Mouse (Mus musculus): ENCODE data around the gene Kif3a.

Kif3a gene

DNA sequence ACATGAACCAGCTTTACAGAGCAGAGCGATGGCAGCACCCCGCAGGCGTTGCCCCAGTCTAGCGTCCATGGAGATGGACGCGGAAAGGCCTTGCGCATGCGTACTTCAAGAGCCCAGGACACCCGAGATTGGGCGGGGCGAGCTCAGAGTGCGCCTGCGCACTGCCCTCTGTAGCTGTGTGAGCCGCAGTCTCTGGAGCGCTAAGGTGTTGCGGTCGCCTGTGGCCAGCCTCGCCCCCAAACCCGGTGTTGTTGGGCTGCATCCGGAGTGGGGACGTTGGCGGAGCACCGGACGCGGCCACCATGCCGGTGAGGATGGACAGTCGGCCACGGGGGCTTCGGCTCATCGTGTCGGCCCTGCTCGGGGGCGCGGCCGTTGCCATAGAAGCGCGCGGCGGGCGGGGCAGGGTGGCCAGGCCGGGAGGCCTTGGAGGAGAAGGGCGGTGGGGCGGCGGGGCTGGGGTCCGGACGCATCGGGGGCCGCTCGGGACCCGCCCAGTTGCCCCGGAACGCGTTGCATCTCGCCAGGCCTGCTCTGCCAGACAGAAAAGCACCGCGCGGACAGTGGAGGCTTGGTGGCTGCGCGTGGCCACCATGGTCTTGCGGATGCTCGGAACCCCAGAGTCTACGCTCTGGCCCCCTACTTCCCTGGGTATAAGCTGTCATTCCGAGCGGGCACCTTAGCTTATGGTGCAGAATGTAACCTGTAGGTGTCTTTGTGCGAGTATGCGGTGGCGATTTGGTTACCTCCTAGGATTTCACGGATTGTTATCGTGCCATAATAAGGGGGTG is at the start of gene Kif3a:
Gene Kif3a (plus strand): TSS at position 156 of the 791 bp plus-strand sequence.
- DNase-seq, result peak; percentile 97

DNA sequence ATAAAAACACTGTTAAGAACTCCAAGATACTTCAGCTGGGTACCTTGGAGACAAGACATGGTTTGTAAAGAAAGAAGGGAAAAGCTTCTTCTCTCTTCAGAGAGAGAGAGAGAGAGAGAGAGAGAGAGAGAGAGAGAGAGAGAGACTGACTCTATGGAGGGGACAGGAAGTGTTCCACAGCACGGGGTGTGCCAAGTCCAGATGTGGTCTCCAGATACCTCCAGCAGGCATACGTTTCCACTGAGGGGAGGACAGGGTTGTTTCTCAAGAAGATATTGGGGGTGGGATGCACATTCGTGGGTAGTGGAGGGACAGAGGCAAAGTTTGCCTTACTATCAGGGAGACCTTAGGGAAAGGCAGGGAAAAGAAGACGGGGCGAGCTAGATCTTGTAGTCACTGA is 48.4 kb upstream of the Kif3a start:
- DNase-seq, result no peak

DNA sequence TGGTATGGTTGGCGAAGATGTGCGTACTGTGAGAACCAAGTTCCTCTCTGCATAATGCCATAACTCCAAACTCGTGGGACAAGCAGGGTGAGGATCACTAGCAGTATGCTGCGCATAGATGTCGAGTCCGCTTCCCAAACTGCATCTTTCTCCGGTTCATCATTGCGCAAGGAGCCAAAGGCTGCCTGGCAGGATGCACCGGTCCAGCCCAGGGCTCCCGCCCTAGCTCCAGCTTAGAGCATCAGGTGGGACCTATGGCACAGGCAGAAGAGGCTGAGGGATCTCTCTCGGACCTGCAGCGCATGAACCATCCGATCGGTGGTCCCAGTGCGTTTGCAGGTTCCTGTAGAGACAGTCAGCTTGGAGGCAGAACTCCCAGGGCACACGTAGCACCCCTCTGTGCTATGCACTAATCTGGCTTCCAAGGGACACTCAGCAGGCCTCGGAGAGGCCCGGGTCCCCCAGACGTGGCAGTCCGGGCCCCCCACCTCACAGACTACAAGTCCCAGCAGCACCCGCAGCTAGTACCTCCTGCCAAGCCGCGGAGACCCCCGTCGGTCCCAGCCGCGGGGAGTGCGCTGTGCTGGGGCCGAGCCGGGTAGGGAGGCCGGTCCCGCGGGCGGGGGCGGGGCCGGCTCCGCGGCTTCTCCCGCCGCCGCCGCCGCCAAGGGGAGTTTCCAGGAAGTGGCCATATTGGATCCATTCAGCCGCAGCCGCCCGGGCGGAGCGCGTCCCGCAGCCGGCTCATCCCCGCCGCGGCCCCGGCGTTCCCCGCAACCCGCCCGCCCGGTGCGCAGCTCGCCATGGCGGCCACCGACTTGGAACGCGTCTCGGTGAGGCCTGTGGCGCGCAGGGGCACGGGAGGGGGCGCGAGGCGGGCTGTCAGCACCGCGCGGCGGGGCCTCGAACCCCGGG is 47.7 kb upstream of the Kif3a start, which contains the start of gene Sept8:
Gene Sept8 (plus strand): TSS at position 51 of the 915 bp plus-strand sequence.
- DNase-seq, result peak; percentile 80

DNA sequence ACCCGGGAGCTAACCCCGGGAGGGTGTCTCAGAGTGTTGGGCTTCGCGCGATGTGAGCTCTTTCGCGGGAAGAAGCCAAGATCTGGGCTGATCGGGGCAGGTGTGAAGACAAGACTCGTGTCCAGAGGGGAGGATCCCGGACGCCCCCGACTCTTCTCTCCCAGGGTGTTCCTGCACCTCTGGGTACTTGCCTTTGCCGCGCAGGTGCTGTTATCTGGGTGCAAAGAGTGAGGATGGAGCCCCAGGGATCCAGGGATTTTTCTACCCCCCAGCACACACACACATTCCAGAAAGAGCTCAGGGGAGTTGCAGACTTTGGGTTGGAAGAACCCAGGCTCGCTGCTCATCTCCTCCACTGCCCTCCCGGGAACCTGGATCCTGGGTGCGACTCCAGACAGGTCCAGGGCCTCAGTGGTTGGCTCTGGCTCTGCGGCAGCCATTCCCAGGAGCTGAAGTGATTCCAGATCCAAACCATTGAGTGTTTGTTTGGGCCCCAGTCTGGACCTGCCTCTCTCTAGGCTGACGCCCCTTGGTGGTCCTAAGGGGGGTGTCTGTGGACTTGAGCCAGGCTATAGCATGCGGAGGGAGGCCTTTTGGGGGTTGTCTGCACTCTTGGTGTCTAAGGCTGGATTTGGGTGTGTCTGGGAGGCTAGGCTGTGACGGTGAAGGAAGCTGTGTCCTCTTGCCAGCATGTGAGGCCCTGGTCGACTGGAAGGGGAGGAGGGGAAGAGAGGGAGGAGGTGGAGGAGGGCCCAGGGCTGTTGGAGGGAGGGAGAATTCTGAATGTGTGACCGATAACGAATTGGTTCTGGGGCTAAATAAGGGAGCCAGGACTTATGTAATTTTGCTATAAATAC is 46.8 kb upstream of the Kif3a start:
- DNase-seq, result peak; percentile 58

DNA sequence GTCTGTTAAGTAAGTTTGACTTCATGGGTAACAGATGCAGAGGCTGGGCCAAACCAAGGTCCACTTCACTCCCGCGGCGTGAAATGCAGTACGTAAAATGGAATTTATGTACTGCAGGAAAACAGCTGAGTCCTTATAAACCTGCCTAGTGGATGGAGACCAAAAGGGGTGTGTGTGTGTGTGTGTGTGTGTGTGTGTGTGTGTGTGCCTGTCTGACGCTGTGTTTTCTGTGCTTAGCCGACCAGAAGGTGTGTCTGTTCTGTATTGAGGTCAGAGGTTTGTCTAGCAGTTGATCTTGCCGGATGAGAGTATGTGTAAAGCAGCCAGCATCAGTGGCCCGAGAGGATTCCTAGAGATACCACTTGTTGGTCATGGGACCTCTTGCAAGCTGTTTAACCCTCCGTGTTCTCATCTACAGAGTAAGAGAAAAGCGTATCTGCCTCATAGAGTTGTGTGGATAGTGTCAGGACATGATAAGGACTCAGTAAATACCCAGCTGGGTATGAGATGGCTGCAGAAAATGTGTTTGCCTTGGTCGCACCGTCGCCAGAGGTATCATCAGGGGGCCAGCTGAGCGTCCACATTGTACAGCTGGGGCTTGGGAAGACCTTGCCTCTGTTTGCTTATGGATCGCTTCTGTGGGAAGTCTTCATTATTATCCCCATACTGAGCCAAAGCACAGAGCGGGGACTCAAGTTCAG is 45.9 kb upstream of the Kif3a start:
- DNase-seq, result no peak

DNA sequence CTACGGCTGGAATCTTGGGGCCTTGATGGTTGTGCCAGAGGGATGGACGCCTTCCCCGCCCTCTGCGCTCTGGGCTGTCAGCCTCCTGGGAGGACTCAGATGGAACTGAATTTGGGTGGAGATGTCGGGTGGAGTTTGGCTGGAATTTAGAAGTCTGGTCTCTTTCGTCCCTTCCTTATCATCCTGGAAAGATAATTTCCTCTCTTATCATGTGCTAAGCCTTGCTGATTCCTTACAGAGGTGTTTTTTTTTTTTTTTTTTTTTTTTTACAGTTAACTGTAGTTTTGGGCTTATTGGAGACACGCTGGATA is 45.4 kb upstream of the Kif3a start:
- DNase-seq, result no peak

DNA sequence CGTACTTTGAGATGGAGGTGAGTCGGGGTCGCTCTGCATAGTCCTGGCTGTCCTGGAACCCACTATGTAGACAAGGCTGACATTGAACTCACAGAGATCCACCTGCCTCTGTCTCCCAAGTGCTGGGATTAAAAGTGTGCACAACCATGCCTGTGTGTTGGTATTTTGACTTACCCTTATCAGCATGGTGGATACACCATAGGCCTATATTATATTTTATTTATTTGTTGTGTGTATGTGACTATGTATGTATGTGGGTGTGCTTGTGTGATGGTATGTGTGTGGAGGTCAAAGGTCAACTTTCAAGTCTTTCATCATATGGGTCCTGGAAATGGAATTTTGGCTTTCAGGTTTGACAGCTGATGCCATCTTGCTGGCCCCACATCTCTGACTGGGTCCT is 44.8 kb upstream of the Kif3a start:
- DNase-seq, result no peak

DNA sequence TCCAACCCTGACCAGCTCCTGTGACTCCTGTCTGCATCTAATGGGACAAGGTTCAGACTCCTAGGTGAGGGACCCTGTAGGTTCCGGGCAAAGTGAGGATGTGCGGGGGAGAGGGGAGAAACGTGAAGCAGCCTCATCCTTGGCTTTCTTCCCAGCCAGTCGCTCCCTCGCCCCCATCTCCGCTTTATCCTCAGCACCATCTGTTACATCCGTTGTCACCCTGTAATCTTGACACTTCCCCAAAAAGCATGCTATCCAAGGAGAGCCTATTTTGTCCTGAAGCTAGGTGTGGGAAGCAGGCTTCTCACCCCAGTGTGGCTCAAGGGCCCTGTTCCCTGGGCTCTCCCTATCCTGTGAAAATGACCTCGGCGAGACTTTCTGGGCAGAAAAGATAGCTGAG is 44.2 kb upstream of the Kif3a start:
- no peak for DNase-seq

DNA sequence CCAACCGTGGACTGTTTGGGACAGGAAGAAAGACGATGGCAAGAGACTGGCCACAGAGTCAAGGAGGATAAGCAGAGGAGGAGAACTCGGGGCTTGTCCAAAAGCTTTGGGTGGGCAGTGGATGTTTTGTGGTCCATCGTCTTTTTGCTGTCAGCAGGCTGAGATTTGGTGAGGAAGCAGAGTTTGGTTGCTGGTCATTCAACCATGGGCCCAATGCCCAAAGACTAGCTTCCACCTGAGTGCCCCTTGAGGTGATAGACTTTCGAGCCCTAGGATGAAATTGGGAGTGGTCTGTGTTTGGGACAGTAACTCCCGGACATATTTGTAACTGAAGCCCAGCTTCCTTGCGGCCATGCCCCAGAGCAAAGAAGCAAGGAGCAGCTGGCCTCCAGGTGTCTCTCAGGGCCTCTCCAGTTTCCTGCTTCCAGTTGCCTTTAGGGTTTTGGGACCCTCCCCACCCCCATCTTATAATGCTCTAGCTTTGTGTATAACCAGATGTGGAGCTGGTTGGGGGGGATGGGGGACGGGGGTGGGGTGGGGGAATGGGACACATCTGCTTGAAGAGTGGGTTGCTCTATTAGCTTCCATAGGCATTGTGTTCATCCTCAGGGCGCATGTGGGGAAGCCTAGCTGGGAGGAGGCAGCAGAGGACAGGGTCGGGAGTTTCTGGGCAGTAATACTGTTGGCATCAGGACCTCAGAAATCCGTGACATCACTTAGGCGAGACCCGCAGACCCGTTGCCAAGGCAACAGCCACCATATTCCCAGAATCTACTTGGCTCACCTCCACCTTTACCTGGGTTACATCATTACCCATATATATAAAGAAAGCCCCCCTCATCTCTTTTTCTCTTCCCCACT is 43.4 kb upstream of the Kif3a start:
- DNase-seq, result peak; percentile 48

DNA sequence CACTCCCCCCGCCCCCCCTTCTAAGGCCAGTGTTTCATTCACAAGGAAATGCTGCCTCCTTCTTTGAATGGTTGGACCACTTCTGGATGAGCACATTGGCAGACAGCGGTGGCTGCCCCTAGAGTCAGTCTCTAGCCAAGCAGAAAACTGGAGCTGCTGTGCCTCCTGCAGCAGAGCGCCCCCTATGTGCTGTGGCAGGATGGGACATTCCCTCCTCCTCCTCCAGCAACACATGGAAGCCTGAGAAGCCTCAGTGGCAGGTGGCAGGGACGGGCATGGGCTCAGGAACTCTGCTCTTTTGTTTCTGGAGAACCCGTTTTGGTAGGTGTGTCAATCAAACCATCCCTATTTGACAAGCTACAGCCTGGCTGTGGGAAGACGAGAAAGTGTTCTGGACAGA is 42.3 kb upstream of the Kif3a start:
- no peak for DNase-seq

DNA sequence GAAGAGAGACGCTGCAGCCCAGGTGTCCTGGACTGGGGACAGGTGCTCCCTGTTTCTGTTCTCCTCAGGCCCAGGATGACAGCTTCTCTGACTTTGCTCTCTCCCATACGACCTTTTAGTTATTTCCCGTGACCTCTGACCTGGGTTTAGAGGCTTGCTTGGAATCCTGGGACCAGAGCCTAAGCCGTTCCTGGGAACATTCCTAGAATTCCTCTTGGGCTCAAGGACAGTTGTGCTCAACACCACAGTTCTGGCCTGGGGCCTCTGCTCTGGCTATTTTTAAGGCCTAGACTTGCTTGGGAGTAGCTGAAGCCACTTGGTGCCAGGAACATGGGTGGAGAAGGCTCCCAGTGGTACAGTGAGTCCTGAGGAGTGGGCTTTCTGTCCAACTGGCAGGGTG is 41.7 kb upstream of the Kif3a start:
- DNase-seq, result peak; percentile 57

DNA sequence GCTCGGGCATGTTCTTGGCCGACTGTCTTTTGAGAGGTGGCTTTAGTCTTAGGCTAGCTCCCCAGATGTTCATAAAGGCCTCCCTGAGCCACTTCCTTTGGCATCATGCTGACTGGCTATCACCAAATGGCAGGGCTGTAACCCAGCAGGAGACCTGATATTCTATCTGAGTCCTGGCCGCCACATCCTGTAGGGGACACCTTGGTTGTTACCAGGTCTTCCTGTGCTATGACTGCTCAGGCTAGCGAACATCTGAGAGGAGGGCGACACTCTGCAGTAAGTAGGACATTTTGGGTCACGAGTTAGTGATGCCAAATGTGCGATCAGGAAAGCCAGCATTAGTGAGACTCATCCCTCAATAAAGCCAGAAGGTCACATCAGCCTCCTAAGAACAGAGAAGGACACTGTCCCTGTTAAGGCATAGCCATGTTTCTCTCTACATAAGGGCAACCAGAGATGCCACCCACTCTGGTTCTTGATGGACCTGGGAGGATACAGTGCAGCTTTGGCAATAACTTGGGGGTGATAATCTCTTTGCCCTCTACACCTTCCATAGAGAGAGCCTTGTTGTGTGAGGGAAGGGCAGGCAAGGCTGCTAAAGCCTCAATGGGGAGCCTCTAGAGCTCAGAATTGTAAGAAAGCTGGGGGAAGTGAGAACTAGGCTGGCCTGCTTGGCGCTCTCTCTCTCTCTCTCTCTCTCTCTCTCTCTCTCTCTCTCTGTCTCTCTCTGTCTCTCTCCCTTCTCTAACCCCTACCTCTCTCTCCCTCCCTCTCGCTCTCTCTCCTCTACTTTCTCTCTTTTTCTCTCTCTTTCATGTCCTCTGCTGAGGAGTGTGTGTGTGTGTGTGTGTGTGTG is 38.6 kb upstream of the Kif3a start:
- no peak for DNase-seq

DNA sequence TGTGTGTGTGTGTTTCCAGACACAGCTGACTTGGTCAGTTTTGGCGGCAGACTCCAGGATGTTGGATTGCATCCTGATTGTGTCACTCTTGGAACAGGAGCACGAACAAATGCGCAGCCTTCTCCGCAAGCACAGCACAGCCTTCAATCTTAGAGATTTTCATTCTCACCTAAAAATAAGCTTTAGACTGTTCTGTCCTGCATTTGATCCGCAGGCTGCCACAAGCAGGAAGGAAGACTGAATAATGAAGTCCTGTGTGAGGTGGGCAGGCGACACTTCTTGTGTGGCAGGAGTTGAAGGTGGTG is 38.0 kb upstream of the Kif3a start:
- no peak for DNase-seq

DNA sequence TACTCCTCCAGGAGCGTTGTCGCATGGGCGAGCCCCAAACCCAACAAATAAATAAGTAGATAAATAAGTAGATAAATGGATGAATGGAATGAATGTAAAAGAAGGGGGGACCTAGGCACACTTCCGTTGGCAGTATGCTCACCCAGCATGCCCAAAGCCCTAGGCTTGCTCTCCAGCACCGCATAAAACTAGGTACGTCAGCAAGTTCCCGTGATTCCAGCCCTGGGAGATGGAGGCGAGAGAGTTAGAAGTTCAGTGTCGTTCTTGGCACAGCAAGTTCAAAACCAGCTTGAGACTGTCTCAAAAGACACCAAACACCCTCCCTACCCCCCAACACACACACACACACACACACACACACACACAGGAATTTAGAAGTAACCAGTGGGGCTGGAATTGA is 37.2 kb upstream of the Kif3a start:
- no peak for DNase-seq

DNA sequence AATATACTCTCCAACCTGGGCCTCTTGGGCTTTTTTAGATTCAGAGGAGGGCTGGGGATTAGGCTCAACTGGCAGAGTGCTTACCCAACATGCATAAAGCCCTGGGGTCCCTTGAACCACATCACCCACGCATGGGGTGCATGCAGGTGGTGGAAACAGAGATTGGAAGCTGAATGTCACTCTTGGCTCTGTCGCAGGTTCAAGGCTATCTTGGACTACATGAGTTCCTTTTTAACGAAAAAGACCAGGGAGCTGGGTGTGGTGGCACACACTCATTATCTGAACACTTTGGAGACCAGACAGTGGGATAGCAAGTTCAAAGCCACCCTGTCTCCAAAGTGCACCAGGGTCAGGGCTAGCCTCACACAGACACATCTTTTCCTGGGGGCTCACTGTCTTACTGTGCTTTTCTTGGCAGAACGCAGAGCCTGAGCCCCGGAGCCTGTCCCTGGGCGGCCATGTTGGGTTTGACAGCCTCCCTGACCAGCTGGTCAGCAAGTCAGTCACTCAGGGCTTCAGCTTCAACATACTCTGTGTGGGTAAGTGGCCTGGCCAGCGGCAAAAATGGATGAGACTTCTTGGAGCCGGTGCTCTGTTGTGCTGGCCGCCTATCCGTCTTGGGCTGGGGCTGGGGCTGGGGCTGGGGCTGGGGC is 35.5 kb upstream of the Kif3a start:
- DNase-seq, result no peak

DNA sequence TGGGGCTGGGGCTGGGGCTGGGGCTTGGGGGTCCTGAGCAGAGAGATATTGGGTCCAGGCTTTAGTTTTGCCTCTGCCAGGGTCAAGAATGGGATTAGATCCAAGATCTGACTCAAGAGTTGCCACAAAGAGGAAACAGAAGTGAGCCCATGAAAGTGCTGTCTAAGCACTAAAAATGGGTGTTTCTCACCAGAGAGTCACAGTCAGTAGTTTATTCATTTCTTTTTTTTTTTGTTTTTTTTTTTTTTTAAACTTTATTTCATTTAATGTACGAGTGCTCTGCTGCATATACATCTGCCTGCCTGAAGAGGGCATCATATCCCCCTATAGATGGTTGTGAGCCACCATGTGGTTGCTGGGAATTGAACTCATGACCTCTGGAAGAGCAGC is 35.0 kb upstream of the Kif3a start:
- DNase-seq, result no peak

DNA sequence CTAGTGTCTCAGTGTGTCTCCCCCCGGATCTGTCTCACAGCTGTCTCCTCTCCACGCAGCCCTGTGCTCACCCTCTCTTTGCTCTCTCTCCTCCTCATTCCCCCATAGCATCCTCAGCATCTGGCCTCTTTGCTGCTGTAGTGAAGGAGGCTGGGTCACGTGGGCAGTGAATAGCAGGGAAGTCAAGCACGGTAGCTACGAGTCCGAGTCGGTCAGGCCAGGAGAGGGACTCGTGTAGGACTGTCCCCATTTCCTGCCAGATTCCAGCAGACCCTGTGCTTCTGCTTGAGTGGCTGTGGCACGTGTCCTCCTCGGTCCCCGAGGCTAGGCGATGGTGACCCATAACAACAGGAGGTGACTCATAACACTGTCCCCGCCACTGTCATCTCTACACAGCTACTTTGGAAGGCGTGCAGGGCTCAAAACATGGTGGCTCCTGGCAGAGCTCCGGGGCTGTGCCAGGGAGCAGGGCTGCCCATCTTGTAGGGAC is 28.1 kb upstream of the Kif3a start:
- no peak for DNase-seq

DNA sequence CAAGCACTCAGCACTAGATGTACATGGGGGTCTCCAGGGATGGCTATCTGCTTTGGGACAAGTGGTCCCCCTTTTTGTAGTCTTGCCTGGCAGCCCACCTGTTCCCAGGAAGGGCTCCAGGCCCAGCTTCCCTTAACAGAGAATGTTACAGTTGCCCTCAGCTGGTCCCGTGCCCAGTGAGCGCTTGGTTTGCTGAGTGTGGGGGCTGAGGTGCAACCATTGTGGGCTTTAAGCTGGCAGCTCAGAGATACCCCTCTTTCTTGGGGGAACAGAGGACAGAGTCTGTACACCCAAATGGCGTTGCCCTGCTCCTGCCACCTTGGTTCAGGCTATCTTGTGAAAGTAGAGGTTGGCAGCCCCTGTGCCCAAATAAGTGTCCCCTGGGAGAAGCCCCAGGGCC is 26.8 kb upstream of the Kif3a start:
- DNase-seq, result no peak

DNA sequence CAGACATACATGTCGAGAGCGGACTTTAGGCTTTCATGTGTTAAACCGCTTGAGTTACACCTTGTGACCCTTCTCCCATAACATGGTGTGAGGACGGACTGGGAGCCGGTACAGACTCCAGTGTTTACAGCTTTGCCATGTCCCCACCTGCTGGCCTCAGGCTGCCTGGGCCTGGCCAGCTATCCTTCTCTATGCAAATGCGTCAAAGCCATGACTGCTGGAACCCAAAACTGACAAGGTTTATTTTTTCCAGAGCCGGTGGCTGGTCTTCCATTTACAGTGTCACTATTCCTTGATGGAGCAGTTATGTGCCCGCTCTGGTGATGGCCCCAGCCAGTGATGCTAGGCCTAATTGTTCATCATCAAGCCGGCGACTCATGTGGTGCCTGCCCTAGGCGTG is 26.0 kb upstream of the Kif3a start:
- DNase-seq, result no peak

DNA sequence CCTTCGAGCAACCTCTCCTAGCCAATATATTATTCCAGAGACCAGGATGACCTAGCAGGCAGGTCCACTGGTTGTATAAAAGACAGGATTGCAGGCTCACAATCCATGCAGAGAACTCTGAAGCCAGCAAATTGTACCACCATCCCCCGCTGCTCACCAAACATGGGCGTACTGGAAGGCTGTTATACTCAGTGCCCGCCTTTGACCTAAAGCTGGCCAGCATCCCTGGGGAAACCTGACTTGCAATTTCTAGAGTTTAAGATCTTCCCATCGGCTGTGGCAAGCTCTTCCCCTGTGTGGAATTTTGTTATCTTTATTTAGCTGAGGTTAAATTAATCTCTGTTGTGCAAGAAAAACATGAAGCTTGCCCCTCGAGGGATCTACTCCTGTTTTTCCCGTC is 24.2 kb upstream of the Kif3a start:
- DNase-seq, result no peak

Measured in embryo, embryonic 11 days (tissue).